Mouse (Mus musculus): Measurements from ENCODE around the gene Rab39b. TPM values are rescaled to one million over a fixed set of nuclear protein-coding genes. Genes with fewer than 3 reads are reported as not detected.

The Rab39b gene
- polyA plus RNA-seq (2012; rRNA removed; ENCODE audit: low replicate concordance) = 0.09 and 0.14 TPM in 2 replicates

GRCm38 (mm10) chrX:75577582-75578324 is at the start of gene Rab39b:
Gene Rab39b, minus strand, starts transcription at chrX:75578231.

Other genes with a start within 250 kb of the Rab39b start
- 4.8 and 26.4 TPM in 2 replicates for gene Fundc2, start 195.8 kb downstream of the Rab39b start, polyA plus RNA-seq (2012; rRNA removed; ENCODE audit: low replicate concordance)
- 0.75 and 2.3 TPM in 2 replicates for gene F8, start 195.6 kb downstream of the Rab39b start, polyA plus RNA-seq (2012; rRNA removed; ENCODE audit: low replicate concordance)
- gene Cmc4, start 161.6 kb downstream of the Rab39b start, polyA plus RNA-seq (2012; rRNA removed; ENCODE audit: low replicate concordance) = 2.0 and 2.1 TPM in 2 replicates
- gene Mtcp1, start 161.6 kb downstream of the Rab39b start, polyA plus RNA-seq (2012; rRNA removed; ENCODE audit: low replicate concordance) = 3.5 and 7.1 TPM in 2 replicates
- gene Brcc3, start 161.6 kb downstream of the Rab39b start, polyA plus RNA-seq (2012; rRNA removed; ENCODE audit: low replicate concordance) = 3.6 and 13.6 TPM in 2 replicates
- 0.87 and 4.0 TPM in 2 replicates for gene Vbp1, start 63.9 kb downstream of the Rab39b start, polyA plus RNA-seq (2012; rRNA removed; ENCODE audit: low replicate concordance)